Mouse (Mus musculus) embryonic facial prominence, embryonic 12.5 days (tissue): ENCODE measurements at regions not wholly inside any gene's neighbourhood (a gene's known extent, or its start where the extent isn't known, plus 50 kb on each side); places are given as distances from the start of the nearest gene placed in this dataset.

Experiments used
- ATAC-seq: fragments of 200-750 bp; cut with Nextera tagmentation; 2 replicates; pipeline ENCODE4 v1.8.0; 2017; ENCODE audit not compliant: insufficient number of reproducible peaks, insufficient read depth, low FRiP score, low TSS enrichment
- H3K27ac ChIP-seq: fragments of 300-500 bp; sonication (generic); 2 replicates; pipeline ENCODE4 v1.5.1; 2016; ENCODE audit warnings: mild to moderate bottlenecking
- H3K27me3 ChIP-seq: fragments of 300-500 bp; sonication (generic); 2 replicates; pipeline ENCODE4 v1.6.1; 2016; ENCODE audit warnings: mild to moderate bottlenecking, moderate library complexity
- H3K36me3 ChIP-seq: fragments of 300-500 bp; sonication (generic); 2 replicates; pipeline ENCODE4 v1.6.1; 2016; ENCODE audit warnings: mild to moderate bottlenecking
- H3K4me1 ChIP-seq: fragments of 300-500 bp; sonication (generic); 2 replicates; pipeline ENCODE4 v1.6.1; 2016
- H3K4me2 ChIP-seq: fragments of 300-500 bp; sonication (generic); replicated peaks from 2 replicates; pipeline ENCODE4 v1.6.1; 2016; ENCODE audit warnings: mild to moderate bottlenecking, moderate library complexity
- H3K4me3 ChIP-seq: fragments of 300-500 bp; sonication (generic); 2 replicates; pipeline ENCODE4 v1.5.1; 2016; ENCODE audit warnings: mild to moderate bottlenecking
- H3K9ac ChIP-seq: fragments of 300-500 bp; sonication (generic); 2 replicates; pipeline ENCODE4 v1.6.1; 2016; ENCODE audit warnings: mild to moderate bottlenecking, moderate library complexity
- H3K9me3 ChIP-seq: fragments of 300-500 bp; sonication (generic); 2 replicates; pipeline ENCODE4 v1.6.1; 2016; ENCODE audit warnings: mild to moderate bottlenecking, moderate library complexity
- WGBS: fragments of 180-500 bp; shearing (Covaris S2); methylation state at CpG from one replicate; pipeline ENCODE4 v1.1.7; 2016; 5-methylcytosine and 5-hydroxymethylcytosine counted together

DNA sequence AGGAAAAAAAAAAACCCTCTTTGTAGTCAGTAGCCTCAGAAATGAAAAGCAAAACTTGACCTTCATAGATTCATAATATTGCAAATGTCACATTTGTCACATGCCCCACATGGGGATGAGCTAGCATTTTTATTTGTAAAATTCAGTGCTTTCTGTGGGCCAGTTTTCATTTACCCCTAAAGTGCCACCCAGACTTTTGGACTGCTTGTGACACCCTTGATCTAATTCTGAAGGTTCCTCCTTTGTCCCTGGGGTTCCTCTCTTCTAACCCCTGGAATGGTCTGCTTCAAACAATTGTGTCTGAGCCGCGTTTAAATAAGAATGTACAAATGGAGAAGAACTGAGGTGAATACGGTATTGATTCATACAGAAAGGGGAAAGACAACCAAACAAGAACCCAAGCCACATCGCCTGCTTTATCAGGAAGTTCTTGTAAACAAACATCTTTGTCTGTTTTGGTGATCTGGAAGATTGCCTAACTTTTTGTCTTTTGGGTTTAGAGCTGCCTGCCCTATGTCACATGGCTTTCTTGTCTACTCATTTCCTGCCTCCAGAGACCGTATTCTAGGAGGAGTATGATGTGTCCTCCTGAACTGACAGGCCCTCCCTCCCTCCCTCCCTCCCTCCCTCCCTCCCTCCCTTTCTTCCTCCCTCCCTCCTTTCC is 203.1 kb upstream of the Gm9833 start:
- H3K4me2 ChIP-seq, result no peak overlapping the region
- no peak overlapping the region for H3K4me3 ChIP-seq
- H3K27me3 ChIP-seq, result no peaks in the 10 kb centered on the region
- ATAC-seq, result no peak
- H3K4me1 ChIP-seq, result no peaks in the 10 kb centered on the region
- no peak overlapping the region for H3K9ac ChIP-seq
- H3K9me3 ChIP-seq, result no peaks in the 10 kb centered on the region
- no peaks in the 10 kb centered on the region for H3K36me3 ChIP-seq
- 58% methylated on average over 5 of the region's 5 CpGs for WGBS
- no peak overlapping the region for H3K27ac ChIP-seq

DNA sequence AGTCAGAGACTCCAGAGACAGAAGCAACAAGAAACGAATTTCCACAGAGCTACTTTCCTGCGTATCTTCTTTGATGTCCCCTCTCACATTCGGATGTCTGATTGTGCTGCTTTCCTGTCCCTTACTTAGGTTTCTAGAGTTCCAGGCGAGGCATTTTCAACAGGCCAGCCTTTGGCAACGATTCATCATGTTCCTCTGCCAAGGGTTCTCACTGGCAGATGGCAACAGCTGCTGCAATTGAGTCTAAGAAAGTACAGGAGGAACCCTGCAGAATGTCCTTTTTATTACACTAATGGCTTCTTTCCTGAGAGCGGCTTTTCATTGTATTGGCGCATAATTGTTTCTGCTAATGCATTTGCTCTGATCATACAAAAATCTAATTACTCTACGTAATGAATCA is 202.3 kb upstream of the Gm9833 start:
- Histone ChIP-seq H3K9me3 (no peaks in the 10 kb centered on the region), H3K27ac (no peak overlapping the region), H3K9ac (no peak overlapping the region), H3K27me3 (no peaks in the 10 kb centered on the region), H3K36me3 (no peaks in the 10 kb centered on the region), H3K4me2 (no peak overlapping the region), H3K4me1 (no peaks in the 10 kb centered on the region), H3K4me3 (no peak overlapping the region)
- WGBS, result 64% methylated on average over 8 of the region's 8 CpGs
- no peak for ATAC-seq

DNA sequence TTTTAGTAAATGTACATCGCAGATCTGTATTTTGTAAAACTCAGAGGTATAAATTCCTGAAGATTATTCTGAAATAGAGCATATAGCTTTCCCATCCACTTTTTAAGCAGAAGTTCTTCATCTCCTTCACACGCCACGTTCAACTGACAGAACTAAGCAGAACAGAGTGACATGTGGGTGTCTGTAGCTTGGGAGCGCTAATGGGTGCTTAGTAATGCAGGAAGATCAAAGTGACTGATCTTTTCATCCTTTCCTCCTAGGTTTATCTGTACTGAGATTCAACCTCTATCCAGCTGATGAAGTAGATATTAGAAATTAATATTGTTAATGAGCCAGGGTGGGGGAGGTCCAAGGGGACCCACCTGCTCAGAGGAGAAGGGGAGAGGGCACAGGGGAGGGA is 201.8 kb upstream of the Gm9833 start:
- H3K36me3 ChIP-seq, result no peaks in the 10 kb centered on the region
- no peak overlapping the region for H3K4me3 ChIP-seq
- H3K9ac ChIP-seq, result no peak overlapping the region
- H3K9me3 ChIP-seq, result no peaks in the 10 kb centered on the region
- WGBS, result 85% methylated on average over 4 of the region's 4 CpGs
- no peak for ATAC-seq
- H3K27ac ChIP-seq, result no peak overlapping the region
- no peak overlapping the region for H3K4me2 ChIP-seq
- no peaks in the 10 kb centered on the region for H3K27me3 ChIP-seq
- no peaks in the 10 kb centered on the region for H3K4me1 ChIP-seq

DNA sequence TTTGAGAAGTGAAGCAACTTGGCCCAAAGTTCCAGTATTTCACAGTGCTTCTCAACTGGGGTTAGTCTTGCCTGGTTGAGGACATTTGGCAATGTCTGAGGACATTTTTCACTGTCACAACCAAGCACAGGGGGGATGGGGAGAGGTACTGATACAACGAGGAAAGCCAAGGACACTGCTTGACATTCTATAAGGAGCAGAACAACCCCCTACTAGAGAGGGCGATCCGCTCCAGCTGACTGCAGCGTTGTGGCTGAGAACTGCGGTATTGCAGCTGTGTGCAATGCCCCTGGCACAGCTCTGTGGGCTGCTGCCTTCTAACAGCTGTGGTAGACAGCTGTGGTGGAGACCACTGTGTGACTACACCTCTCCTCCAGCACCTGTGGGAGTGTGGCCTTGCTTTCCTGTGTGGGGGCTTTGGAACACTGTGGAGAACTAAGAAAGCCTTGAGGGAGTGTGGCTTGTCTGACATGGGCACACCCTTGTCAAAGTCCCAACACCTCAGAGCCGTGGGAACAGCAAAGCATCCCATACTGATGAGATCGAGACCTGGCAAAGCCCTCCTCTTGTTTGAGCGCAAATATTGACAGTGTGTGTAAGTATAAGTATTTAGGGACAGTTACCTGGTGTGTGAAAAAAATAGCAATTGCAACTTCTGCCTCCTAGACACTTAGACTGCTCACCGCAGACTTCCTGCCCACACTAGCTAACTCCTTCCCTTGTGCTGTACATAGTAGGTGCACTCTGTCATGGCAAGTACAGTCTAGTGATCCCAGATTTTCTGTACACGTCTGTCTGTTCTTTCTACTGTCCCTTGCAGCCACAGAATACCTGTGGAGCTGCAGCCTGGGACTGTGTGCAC is 200.9 kb upstream of the Gm9833 start:
- H3K27ac ChIP-seq, result no peak overlapping the region
- no peak overlapping the region for H3K9ac ChIP-seq
- no peaks in the 10 kb centered on the region for H3K27me3 ChIP-seq
- H3K4me3 ChIP-seq, result no peak overlapping the region
- no peak overlapping the region for H3K4me2 ChIP-seq
- 78% methylated on average over 10 of the region's 10 CpGs for WGBS
- no peaks in the 10 kb centered on the region for H3K9me3 ChIP-seq
- no peak for ATAC-seq
- H3K4me1 ChIP-seq, result no peaks in the 10 kb centered on the region
- H3K36me3 ChIP-seq, result no peaks in the 10 kb centered on the region

DNA sequence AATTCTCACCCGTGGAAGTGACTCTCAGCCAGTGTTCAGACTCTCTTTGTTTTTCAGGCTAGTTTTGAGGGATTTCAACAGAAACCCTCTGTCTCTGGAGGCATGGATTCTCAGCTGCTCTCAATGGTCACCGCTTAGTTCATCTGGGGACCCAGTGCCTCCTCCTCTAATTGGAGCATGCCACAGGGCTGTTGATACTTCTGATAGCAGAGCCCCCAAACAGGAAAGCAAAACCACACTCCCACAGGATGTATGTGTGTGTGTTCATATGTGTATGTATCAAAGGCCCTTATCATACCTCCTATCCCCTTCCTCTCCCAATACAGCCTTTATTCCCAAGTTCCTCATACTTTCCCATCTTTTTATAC is 200.3 kb upstream of the Gm9833 start:
- 86% methylated on average over 2 of the region's 2 CpGs for WGBS

DNA sequence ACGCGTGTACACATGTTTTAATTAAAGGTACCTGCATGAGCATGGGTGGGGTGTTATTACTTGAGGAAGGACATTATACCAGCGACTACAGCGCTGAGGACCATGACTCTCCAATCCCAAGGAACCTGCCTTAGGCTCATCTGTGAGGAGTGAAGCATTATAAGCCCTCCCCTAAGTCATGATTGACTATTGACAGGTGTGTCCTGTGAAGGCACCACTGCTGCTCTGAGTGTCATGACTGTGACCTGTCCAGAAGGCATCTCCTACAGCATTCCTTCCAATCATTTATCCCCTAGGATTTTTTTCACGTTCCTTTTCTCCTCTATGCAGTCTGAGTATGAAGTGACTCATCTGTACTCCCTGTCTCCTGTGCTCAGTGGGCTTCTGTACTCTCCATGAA is 199.9 kb upstream of the Gm9833 start:
- Histone ChIP-seq H3K4me1 (no peaks in the 10 kb centered on the region), H3K27me3 (no peaks in the 10 kb centered on the region), H3K4me2 (no peak overlapping the region), H3K9ac (no peak overlapping the region), H3K27ac (no peak overlapping the region), H3K9me3 (no peaks in the 10 kb centered on the region), H3K36me3 (no peaks in the 10 kb centered on the region), H3K4me3 (no peak overlapping the region)
- ATAC-seq, result no peak
- 92% methylated on average over 5 of the region's 5 CpGs for WGBS

More for the DNA sequence above, 200.3 kb upstream of the Gm9833 start:
- no peak for ATAC-seq
- H3K27me3 ChIP-seq, result no peaks in the 10 kb centered on the region
- H3K36me3 ChIP-seq, result no peaks in the 10 kb centered on the region
- H3K4me2 ChIP-seq, result no peak overlapping the region
- H3K9ac ChIP-seq, result no peak overlapping the region
- no peaks in the 10 kb centered on the region for H3K9me3 ChIP-seq
- H3K4me3 ChIP-seq, result no peak overlapping the region
- H3K4me1 ChIP-seq, result no peaks in the 10 kb centered on the region
- no peak overlapping the region for H3K27ac ChIP-seq

DNA sequence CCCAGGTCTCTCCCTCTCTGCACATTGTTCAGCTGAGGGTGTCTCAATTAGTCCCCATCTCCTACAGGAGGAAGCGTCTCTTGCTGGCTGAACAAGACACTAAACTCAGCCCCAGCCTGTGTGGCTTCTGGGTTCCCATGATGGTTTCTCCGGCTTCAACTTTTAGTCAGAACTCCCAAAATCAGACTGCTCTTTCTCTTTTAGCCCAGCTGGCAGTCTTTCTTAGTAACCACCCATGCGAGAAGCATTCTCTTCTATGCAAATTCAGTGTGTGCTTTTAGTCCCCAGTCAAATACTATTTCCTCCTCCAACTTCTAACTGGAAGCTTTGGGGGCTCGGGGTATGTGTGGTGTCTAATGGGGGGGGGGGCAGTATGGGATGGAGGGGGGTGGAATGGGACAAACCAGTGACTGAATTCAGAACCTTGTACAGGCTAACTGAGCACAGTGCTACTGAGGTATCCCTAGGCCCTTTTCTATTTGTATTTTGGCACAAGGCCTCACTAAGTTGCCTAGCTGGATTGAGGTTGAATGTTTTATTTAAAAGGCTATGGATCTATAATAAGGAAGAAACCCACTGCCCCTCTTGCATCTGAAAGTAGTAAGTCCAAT is 194.9 kb upstream of the Gm9833 start:
- ATAC-seq, result no peak
- H3K36me3 ChIP-seq, result no peaks in the 10 kb centered on the region
- no peak overlapping the region for H3K4me3 ChIP-seq
- no peaks in the 10 kb centered on the region for H3K9me3 ChIP-seq
- no peak overlapping the region for H3K9ac ChIP-seq
- H3K27ac ChIP-seq, result no peak overlapping the region
- no peaks in the 10 kb centered on the region for H3K27me3 ChIP-seq
- H3K4me1 ChIP-seq, result no peaks in the 10 kb centered on the region
- 72% methylated on average over 4 of the region's 4 CpGs for WGBS
- H3K4me2 ChIP-seq, result no peak overlapping the region

DNA sequence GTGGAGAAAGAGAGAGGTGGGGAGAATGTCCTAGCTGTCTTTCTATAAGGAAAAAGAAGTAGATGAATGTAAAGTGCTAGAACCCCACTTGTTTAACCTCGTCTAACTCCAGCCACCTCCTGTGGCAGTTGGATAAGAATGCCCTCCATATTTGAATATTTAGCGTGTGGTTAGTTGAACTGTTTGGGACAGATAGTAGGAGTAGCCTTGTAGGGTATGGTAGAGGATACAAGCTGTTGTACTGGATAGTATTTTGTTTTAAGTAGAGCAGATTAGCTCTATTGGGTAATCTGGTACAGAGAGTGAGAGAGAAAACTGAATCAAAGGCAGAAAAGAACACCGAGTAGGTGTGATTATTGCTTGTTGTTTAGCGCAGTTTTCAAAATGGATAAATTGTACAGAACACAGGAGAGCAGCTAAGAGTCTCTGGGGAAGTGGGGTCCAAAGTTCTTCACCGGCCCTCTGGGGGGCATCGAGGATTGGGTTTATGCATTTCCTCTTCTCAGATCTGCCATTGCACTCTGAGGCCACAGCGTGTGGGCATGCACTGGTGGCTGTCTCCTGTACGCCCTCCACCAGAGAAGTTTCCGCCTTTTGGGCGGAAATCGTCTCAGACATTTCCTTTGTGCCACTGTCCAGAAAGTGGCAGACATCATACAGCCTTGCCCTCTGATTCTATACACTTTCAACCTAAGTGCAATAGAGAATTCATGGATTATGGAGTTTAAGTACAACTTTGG is 192.3 kb upstream of the Gm9833 start:
- H3K36me3 ChIP-seq, result no peaks in the 10 kb centered on the region
- 86% methylated on average over 11 of the region's 11 CpGs for WGBS
- no peak overlapping the region for H3K9ac ChIP-seq

DNA sequence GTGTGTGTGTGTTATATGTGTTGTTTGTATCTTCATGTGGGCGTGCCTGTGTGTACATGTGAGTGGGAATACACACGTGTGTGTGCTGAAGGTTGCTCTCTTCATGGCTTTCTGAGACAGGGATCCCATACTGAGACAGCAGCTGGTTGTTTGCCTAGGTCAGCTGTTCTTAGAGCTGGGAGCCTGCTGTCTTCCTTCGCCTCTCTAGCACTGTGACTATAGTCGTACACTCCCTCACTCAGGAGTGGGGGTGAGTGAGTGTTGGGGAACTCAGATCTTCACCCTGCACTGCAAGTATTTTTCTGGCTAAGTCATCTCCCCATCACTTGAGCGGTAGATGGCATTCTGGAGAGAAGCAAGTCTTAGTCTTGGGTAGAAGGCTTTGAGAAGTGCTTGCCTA is 191.6 kb upstream of the Gm9833 start:
- 86% methylated on average over 5 of the region's 5 CpGs for WGBS
- Histone ChIP-seq H3K27ac (no peak overlapping the region), H3K4me2 (no peak overlapping the region), H3K36me3 (no peaks in the 10 kb centered on the region), H3K4me3 (no peak overlapping the region), H3K9ac (no peak overlapping the region), H3K9me3 (no peaks in the 10 kb centered on the region), H3K27me3 (no peaks in the 10 kb centered on the region), H3K4me1 (no peaks in the 10 kb centered on the region)
- ATAC-seq, result no peak

More for the DNA sequence above, 192.3 kb upstream of the Gm9833 start:
- Histone ChIP-seq H3K9me3 (no peaks in the 10 kb centered on the region), H3K4me2 (no peak overlapping the region), H3K4me3 (no peak overlapping the region), H3K4me1 (no peaks in the 10 kb centered on the region), H3K27me3 (no peaks in the 10 kb centered on the region), H3K27ac (no peak overlapping the region)
- no peak for ATAC-seq

DNA sequence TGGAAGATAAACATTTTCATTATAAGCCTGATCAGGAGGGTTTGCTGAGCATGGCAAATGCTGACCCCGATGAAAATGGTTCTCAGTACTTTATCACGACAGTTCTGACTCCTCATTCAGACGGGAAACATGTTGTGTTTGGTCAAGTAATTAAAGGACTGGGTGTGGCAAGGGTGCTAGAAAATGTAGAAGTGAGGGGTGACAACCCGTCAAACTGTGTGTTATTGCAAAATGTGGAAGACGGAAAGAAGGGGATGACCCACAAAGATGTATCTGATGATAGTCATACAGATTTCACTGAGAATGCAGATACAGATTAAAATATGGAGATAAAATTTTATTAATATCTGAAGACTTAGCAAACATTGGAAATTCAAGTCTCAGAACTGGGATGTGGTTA is 186.2 kb upstream of the Gm9833 start:
- 79% methylated on average over 5 of the region's 5 CpGs for WGBS
- Histone ChIP-seq H3K27ac (no peak overlapping the region), H3K4me3 (no peak overlapping the region), H3K36me3 (no peaks in the 10 kb centered on the region), H3K9me3 (no peaks in the 10 kb centered on the region), H3K4me2 (no peak overlapping the region), H3K27me3 (no peaks in the 10 kb centered on the region), H3K4me1 (no peaks in the 10 kb centered on the region), H3K9ac (no peak overlapping the region)
- ATAC-seq, result no peak

DNA sequence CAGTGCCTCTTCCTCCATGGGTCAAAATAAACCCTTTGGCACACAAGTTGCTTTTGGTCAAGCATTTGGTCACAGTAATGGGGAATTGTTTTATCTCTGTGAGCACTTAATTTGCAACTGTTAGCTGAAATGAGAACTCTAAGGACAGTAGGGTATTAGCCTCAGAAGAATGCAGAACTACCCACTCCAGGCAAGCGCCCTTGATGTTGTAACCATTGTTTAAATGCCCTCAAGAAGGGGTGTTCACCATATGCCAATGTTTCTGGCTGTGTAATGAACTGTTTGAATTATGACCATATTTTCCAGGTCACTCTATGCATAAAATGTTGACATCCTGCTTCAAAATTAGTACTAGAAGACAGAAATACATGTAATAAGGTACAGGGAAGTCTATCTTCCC is 174.6 kb upstream of the Gm9833 start:
- no peak overlapping the region for H3K4me2 ChIP-seq
- no peaks in the 10 kb centered on the region for H3K36me3 ChIP-seq
- no peak overlapping the region for H3K4me3 ChIP-seq
- no peak overlapping the region for H3K9ac ChIP-seq
- ATAC-seq, result no peak
- no peak overlapping the region for H3K27ac ChIP-seq
- WGBS, result 86% methylated on average over 1 of the region's 1 CpGs
- no peaks in the 10 kb centered on the region for H3K27me3 ChIP-seq
- no peaks in the 10 kb centered on the region for H3K9me3 ChIP-seq
- H3K4me1 ChIP-seq, result no peaks in the 10 kb centered on the region
